9 mouse cellular contexts compared by ENCODE assay signal in genomic region chr7:64321658-64322057, GRCm38 (mm10).
"Had no signal": no experiment of that assay in that cellular context is flagged by ENCODE, and none has a peak within 500 bp of the region (broad histone marks: within the 10 kb centered on the region; RNA-seq: fewer than 3 reads in every experiment).

No protein-coding gene starts in this region.

- DNase-seq: kidney, adult 9 months; kidney, postnatal 36 days; lung, embryonic 14.5 days; lung, postnatal 10 days; lung, postnatal 4 days; retina, postnatal 1 day; right cerebral cortex, postnatal 14 days; thymus, adult 2 months; thymus, postnatal 25 days had no signal
